Mouse (Mus musculus) urinary bladder, postnatal 14 days (tissue): ENCODE measurements around the gene Gm773.
"Not testable (repeated sequence)": the region's sequence is repeated elsewhere in the genome, so short reads cannot be mapped to it uniquely, and the experiment has no call there.

Experiments
- DNase-seq: peaks from one replicate; pipeline ENCODE4 v3.0.0; 2021; ENCODE audit warnings: low spot score

Gm773 gene

DNA sequence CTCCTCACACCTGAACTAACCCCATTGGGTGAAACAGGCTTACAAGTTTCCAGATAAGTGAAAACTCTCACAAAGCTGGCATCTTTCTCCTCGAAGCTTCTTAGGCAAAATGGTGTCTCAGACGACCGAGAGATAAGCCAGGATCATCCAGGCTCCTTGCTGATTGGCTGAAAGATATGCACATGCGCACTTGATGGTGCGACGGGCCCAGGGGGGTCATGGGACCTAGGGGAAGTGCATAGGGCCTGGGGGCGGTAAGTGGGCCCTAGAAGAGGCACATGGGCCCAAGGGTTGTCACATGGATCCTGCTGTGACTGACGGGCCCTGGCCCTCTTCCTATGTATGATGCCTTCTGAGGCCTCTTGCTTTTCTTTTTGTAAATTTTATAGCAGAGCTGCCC is at the start of gene Gm773:
Gm773 (minus strand) TSS at position 111 of the 400 bp plus-strand sequence.
- no peak for DNase-seq

DNA sequence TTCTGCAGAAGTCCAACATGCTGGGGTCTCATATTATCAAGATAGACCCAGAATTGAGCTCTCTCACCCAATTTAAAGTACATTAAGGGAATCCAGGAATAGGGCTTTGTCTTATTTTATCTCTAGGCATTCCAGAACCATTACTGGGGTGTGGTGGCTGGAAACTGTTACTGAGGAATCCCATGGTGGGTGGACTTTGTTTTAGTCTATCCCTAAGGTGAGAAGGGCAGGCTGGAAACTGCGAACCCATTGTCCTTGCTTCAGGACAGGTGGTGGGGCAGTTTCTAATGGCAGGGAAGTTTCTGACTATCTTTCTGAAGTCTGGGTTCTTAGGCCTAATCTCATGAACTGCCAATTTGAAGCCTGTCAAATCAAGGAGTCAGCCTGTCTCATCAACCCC is 26.2 kb downstream of the Gm773 start:
- not testable (repeated sequence) for DNase-seq

DNA sequence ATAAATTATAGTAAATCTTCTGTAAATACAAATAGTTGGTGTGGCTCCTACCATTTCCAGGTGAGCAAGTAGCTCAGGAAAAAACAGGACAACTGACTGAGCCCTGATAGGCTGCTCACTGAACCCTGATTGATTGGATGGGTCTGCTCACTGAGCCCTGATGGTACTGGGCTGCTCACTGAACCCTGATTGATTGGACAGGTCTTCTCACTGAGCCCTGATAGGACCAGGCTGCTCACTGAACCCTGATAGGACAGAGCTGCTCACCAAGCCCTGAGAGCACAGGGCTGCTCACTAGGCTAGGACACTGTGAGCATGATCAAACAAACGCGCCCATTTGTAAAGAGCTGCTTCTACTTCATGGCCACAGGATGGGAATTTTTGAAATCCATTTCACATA is 61.3 kb downstream of the Gm773 start:
- DNase-seq, result no peak
